Mouse (Mus musculus): ENCODE measurements at regions not wholly inside any gene's neighbourhood (a gene's known extent, or its start where the extent isn't known, plus 50 kb on each side); places are given as distances from the start of the nearest gene placed in this dataset.

DNA sequence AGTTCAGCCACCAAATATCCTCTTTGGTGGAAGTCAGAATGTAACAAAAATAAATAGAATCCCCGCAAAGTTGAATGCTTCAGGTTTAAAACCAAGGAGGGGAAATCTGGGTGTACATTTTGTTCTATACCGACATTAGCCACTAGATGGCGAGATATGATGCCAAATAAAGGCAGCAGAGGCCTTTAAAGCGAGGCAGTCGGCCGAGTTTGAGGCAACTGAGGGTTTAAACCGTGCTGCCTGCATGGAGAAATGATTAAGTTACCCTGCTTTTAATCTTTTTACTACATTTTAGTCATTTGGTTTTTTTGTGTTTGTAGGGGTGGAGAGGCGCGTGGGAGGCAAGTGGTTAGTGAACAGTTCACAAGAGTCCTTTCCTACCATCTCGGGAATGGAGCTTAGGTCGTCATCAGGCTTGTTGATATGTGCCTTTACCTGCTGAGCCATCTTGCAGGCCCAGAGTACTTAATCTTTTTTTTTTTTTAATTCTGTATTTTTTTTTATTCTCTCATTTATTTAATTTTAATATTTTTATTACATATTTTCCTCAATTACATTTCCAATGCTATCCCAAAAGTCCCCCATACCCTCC is 2828.7 kb downstream of the 9330182O14Rik start:
- no peaks in the 10 kb centered on the region for H3K4me1 ChIP-seq (ENCODE audit: control insufficient read depth, insufficient read depth, low read length)
- H3K4me3 ChIP-seq (ENCODE audit: insufficient read depth, low read length), result no peak overlapping the region
- H3K27ac ChIP-seq (ENCODE audit: insufficient read depth, low read length), result no peak overlapping the region
- no peak for TF ChIP-seq POLR2A (IDR thresholded peaks at IDR 0.05; ENCODE audit: extremely low read depth, insufficient read depth, low read length)
- peak; percentile 65 for TF ChIP-seq CTCF (IDR thresholded peaks at IDR 0.05; ENCODE audit: extremely low read depth, insufficient read depth, low read length)

DNA sequence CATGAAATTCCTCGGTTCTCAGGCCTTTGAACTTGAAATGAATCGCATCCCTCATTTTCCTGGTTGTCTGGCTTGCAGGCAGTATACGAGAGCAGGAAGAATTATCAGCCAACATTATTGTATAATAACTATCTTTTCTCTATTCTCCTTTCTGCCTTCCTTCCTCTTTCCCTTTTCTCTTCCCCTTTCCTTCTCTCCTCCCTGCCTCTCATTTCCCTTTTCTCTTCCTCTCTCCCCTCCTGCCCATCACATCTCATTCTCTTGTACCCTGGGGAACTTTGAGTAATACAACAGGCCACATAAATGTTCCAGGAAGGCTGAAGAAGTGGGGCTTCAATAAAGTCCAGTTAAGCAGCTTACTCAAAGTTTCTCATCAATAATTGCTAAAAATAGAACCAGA is 2831.1 kb downstream of the 9330182O14Rik start:
- no peak overlapping the region for H3K4me3 ChIP-seq (ENCODE audit: insufficient read depth, low read length)
- TF ChIP-seq POLR2A (IDR thresholded peaks at IDR 0.05; ENCODE audit: extremely low read depth, insufficient read depth, low read length) (no peak), CTCF (IDR thresholded peaks at IDR 0.05; ENCODE audit: extremely low read depth, insufficient read depth, low read length) (no peak)
- no peak overlapping the region for H3K27ac ChIP-seq (ENCODE audit: insufficient read depth, low read length)
- H3K4me1 ChIP-seq (ENCODE audit: control insufficient read depth, insufficient read depth, low read length), result no peaks in the 10 kb centered on the region

Data from cortical plate, adult 2 months (tissue).